15 mouse cellular contexts compared by ENCODE assay signal in the genomic region with DNA sequence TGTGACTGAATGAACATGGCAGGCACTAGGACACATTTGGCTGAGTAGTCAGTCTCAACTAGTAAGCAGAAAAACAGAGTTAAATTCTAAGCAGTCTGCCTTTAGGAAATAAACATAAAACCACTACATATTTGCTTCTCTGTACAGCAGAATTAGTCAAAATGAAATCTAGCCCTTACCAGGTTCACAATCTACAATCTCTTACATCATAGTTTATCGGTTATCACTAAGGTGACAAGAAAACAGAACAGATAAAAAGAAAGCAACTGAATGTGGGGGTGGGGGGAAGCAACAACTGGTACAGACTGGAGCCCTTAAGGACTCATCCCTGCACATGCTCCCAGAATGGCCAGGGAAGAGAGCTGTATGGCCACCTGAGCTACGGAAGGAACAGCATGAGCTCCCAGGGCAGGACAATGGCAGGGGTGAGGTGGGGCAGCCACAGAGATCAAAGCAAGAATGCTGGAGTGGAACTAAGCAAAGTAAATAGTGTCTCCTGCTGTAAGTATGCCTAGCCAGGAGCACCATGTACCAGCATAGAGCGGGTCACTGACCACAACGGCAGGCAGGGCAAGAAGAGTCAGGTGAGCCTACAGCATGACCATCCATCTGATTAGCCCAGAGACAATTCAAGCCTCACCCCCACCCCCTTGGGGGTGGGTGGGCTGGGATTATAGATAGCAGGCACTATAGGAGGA. TPM values are rescaled to one million over a fixed set of nuclear protein-coding genes. Genes with fewer than 3 reads are reported as not detected.
A peak's percentile ranks its signal among the peaks of the same experiment; 100 is the strongest.
DNase-seq lines count a peak whose midpoint lies in the region; ATAC-seq lines count a peak whose summit lies in the region.
"Had no signal": no experiment of that assay in that cellular context is flagged by ENCODE, and none has a peak within 500 bp of the region (broad histone marks: within the 10 kb centered on the region; RNA-seq: fewer than 3 reads in every experiment).

No protein-coding gene starts in this region.

- no peaks in the 10 kb centered on the region for H3K9me3 ChIP-seq in lung, embryonic 16.5 days (ENCODE audit: control insufficient read depth, low read length)
- H3K9me3 ChIP-seq in neural tube, embryonic 15.5 days (replicated peaks) = no peaks in the 10 kb centered on the region
- H3K9me3 ChIP-seq: embryonic facial prominence, embryonic 15.5 days; megakaryocyte, embryonic 14.5 days had no signal

- no peaks in the 10 kb centered on the region for H3K36me3 ChIP-seq in lung, embryonic 16.5 days (ENCODE audit: control insufficient read depth, insufficient read depth, low read length)
- no peaks in the 10 kb centered on the region for H3K36me3 ChIP-seq in neural tube, embryonic 15.5 days
- H3K36me3 ChIP-seq: embryonic facial prominence, embryonic 15.5 days had no signal

- H3K9ac ChIP-seq in lung, embryonic 16.5 days (ENCODE audit: low read length) = no peak overlapping the region
- no peak overlapping the region for H3K9ac ChIP-seq in neural tube, embryonic 15.5 days (replicated peaks)
- H3K9ac ChIP-seq: embryonic facial prominence, embryonic 15.5 days; hindbrain, embryonic 14.5 days had no signal

- H3K4me3 ChIP-seq in lung, embryonic 16.5 days (ENCODE audit: low read length) = no peak overlapping the region
- no peak overlapping the region for H3K4me3 ChIP-seq in neural tube, embryonic 15.5 days (replicated peaks)
- H3K4me3 ChIP-seq: embryonic facial prominence, embryonic 15.5 days; megakaryocyte, embryonic 14.5 days had no signal

- peak; percentile 61 for ATAC-seq in lung, embryonic 16.5 days (ENCODE audit: low read depth)
- no peak for ATAC-seq in neural tube, embryonic 15.5 days (ENCODE audit: low FRiP score)

- no peak overlapping the region for H3K27ac ChIP-seq in lung, embryonic 16.5 days (ENCODE audit: low read length)
- H3K27ac ChIP-seq in neural tube, embryonic 15.5 days (replicated peaks) = no peak overlapping the region
- H3K27ac ChIP-seq: embryonic facial prominence, embryonic 15.5 days; hindbrain, embryonic 14.5 days had no signal

- no peak overlapping the region for H3K4me2 ChIP-seq in lung, embryonic 16.5 days (ENCODE audit: low read depth, low read length)
- H3K4me2 ChIP-seq in neural tube, embryonic 15.5 days = no peak overlapping the region
- H3K4me2 ChIP-seq: embryonic facial prominence, embryonic 15.5 days; hindbrain, embryonic 14.5 days had no signal

- H3K27me3 ChIP-seq in lung, embryonic 16.5 days (ENCODE audit: control insufficient read depth, insufficient read depth, low read depth, low read length) = no peaks in the 10 kb centered on the region
- no peaks in the 10 kb centered on the region for H3K27me3 ChIP-seq in neural tube, embryonic 15.5 days (replicated peaks)
- H3K27me3 ChIP-seq: embryonic facial prominence, embryonic 15.5 days had no signal

- DNase-seq in ovary, postnatal 36 days (ENCODE audit: low spot score) = peak; percentile 15
- no peak for DNase-seq in ovary, postnatal 14 days (ENCODE audit: low spot score)
- peak; percentile 15 to 74 for DNase-seq in kidney, postnatal 25 days
- no peak for DNase-seq in left cerebral cortex, adult 8-10 months (ENCODE audit: low spot score in 2 of 2)
- no peak for DNase-seq in urinary bladder, postnatal 10 days (ENCODE audit: low spot score)
- DNase-seq in cerebellum, postnatal 10 days = no peak
- DNase-seq: adrenal gland, postnatal 36 days; cerebellum, adult 2 months; thymus, adult 18-20 months had no signal

- H3K4me1 ChIP-seq in lung, embryonic 16.5 days (replicated peaks; ENCODE audit: control insufficient read depth, insufficient read depth, low read length) = peaks cover 3% of the 10 kb centered on the region; the same call in 1 of the 2 replicates
- H3K4me1 ChIP-seq in neural tube, embryonic 15.5 days = no peaks in the 10 kb centered on the region
- H3K4me1 ChIP-seq: embryonic facial prominence, embryonic 15.5 days had no signal

- 36% methylated on average over 4 of the region's 4 CpGs for WGBS in lung, embryonic 16.5 days
- 48% methylated on average over 4 of the region's 4 CpGs for WGBS in neural tube, embryonic 15.5 days

RNA-seq across cellular contexts. Expression of a gene that starts 20.0 kb away (rescaled TPM):
- polyA plus RNA-seq in lung, embryonic 16.5 days (2015; fragmentation: Nextera tagmentation; extraction: Ambion mirVana) = 0.18 and 0.21 TPM in 2 replicates
- total RNA-seq in left cerebral cortex, adult 8-10 months (2022) = under 1 TPM; 0.19 to 0.49 (median 0.27) TPM
- polyA plus RNA-seq in neural tube, embryonic 15.5 days (2015; fragmentation: Nextera tagmentation; extraction: Ambion mirVana) = 0.84 and 3.0 TPM in 2 replicates
- total RNA-seq: adrenal gland, postnatal 36 days had no signal

RNA-seq across cellular contexts. Expression of a gene that starts 36.1 kb away (rescaled TPM):
- polyA plus RNA-seq in lung, embryonic 16.5 days (2015; fragmentation: Nextera tagmentation; extraction: Ambion mirVana) = 2.7 and 2.9 TPM in 2 replicates
- total RNA-seq in left cerebral cortex, adult 8-10 months (2022) = 1 to 10 TPM; 2.6 to 4.8 (median 3.8) TPM
- 0.41 and 0.43 TPM in 2 replicates for polyA plus RNA-seq in neural tube, embryonic 15.5 days (2015; fragmentation: Nextera tagmentation; extraction: Ambion mirVana)
- total RNA-seq: adrenal gland, postnatal 36 days; heart, adult 8-10 months had no signal

Comparison
In these comparisons a context has a peak if more than half of its experiments do, and no peak if none do; other contexts are left out.
1. DNase-seq: peak in ovary, postnatal 36 days (single experiment) and kidney, postnatal 25 days (2 of 2); none in ovary, postnatal 14 days (single experiment), left cerebral cortex, adult 8-10 months (0 of 2), urinary bladder, postnatal 10 days (single experiment) and cerebellum, postnatal 10 days (0 of 2).